Mouse (Mus musculus) mouse embryonic stem cell (cell line): Measurements from ENCODE around the gene Csnk2b.

ENCODE experiments used
- in situ Hi-C, 2 experiments: fragments of 300-500 bp; cut with MboI; formaldehyde crosslinking; loops; 1 replicate in 1 of 2; 3 replicates in 1 of 2; pipeline ENCODE4 v1.14.3; 2019 to 2020; ENCODE audit warnings: low sequenced_read_pairs in 2 of 2, low pct_unique_long_range_greater_than_20kb in 1 of 2, mixed read lengths in 1 of 2; ENCODE audit not compliant: unreplicated experiment in 1 of 2

Gene Csnk2b

DNA sequence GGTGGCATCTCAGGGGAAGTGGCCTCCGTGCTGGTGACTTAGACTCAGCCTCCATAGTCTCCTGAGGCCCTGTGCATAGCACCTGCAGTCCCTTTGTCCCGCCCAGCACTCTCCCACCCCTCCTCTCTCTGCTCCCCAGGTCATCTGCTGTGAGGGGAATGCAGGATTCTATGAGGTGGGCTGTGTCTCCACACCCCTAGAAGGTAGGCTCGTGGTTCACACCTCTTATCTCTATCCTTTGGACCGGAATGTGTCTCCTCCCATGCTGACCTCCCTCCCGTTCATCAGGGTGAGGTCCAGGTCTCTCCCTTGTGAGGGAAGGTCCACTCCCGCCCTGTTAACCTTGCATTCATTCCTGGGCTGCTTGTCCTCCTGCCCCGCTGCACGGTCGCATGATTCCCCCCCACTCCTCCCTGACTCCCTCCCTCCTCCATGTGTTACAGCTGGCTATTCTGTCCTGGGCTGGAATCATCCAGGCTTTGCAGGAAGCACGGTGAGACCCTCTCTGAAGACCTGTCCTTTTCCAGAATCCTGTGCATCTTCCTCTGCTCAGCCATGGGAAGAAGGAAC, 21.6 kb downstream of the Csnk2b start:
- in situ Hi-C loops: no loop called here

GRCm38 (mm10) chr17:35097164-35097655, 24.6 kb downstream of the Csnk2b start:
- in situ Hi-C loops: no loop called here

DNA sequence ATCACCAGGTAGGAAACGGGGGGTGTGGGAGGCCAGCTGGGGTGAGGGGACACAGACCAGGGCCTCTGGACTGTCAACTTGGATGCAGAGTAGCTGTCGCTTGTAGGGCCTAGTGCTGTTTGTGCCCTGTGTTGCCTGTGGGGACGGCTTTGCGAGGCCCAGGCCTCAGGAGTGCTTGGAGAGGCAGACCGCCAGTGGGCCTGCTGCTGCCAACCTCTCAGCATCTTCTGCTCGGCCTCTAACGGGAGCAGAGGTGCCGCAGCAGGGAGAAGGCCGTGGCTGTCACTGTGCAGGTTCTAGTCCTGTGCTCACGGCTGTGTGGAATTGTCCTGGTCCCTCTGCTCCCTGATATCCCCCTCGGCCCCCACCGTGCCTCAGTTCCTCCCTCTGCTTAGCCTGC, 25.3 kb downstream of the Csnk2b start:
- in situ Hi-C loops: no loop called here

GRCm38 (mm10) chr17:35094475-35095365, 27.1 kb downstream of the Csnk2b start:
- in situ Hi-C loops: no loop called here

DNA sequence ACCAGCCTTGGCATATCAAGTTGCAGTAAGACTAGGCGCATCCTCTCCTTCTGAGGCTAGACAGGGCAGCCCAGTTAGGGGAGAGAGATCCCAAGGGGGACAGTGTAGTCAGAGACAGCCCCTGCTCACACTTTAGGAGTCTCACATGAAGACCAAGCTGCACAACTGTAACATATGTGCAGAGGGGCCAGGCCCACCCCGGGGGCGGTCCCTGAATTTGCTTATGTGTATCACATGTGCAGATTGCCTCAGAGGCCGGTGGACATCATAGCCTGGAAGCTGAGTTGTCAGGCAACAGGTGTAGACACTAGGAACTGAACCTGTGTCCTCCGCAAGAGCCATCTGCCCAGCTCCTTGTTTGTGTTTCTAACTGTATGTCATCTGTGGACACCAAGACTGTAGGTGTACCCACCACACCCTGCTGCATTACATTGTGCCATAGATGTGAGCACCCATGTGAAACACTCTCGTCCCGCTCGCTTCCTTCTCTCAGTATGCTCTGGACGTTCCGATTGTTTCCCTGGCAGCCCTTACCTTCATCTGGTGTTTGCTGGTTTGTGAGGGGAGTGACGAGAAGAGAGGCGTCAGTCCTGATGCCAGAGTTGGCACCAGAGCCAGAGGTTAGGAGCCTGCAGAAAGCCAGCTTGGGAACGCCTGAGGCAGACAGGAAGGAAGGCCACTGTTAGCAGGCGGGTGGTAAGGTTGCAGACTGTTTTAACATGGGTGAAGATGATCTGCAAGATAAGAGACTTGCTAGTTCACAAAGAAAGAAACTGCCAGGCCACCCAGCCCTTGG, 29.3 kb downstream of the Csnk2b start:
- in situ Hi-C loops: no loop called here

DNA sequence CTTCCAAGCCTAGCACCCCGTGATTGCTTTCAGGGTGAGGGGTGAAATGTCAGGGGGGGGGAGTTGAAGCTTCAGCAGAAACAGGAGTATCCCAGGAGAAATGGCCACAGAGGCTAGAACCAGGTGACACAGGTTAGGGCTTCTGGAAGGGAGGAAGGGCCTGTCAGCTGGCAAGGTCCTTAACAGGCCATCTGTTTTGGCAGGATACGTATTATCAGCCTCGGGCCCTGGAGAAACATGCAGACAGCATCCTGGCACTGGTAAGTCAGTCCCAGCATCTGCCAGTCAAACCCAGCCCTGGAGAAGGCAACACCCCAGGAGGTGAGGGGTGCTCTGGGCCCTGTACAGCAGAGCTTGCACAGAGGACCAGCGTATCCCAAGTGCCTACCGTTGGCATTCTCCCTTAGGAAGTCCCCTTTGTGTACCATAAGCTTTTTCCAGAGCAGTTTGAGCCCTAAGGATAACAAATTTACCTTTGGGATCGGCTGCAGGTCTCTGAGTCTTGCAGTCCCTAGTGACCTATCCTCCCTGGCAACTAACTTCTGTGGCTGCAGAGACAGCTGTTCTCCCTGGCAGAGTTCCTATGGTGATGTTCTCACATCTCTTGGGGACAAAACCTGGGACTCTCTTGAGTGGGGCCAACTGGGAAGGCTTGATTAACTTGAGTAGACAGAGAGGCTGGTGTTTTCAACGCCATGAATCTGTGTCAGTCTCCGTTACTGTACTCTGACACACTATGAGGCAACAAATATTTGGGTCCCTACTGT, 31.5 kb downstream of the Csnk2b start:
- in situ Hi-C loops: no loop called here

DNA sequence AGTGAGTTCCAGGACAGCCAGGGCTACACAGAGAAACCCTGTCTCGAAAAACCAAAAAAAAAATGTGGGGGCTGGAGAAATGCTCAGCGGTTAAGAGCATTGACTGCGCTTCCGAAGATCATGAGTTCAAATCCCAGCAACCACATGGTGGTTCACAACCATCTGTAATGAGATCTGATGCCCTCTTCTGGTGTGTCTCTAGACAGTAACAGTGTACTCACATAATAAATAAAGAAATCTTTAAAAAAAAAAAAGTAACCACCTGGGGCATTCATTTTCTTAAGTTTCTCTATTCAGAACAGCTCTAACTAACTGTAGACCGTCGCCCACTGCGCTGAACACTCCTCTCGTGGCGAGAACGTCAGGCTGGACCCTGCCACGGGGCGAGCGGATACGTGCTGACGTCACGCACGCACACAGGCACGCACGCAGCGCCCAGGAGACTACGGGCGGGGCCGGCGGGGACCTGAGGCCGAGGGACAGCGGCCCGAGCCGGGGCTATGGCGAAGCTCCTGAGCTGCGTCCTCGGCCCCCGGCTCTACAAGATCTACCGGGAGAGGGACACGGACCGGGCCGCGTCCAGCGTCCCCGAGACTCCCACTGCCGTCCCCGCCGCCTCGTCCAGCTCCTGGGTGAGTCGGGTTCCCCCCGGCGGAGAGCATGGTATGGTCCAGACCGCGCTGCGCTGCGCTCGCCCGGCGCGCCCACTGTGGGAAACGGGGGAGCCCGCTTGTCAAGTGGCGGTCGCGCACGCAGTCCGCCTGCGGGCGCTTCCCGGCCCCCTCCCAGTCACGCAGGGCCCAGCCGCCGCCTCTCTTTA, 32.8 kb downstream of the Csnk2b start, which contains the start of gene Abhd16a:
Gene Abhd16a (plus strand): TSS at position 439 of the 820 bp plus-strand sequence.
- in situ Hi-C loops: no loop called here

DNA sequence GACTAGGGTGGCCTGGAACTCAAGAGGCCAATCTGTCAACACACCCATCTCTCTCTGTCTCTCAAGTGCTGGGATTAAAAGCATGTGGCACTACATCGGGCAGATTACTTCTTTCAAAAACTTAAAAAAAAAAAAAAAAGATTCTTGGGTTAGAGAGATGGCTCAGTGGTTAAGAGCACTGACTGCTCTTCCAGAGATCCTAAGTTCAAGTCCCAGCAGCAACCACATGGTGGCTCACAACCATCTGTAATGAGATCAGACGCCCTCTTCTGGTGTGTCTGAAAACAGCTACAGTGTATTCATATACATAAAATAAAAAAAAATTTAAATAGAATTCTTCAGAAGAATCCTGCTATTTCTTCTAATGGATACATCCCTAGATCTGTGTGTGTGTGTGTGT, 33.7 kb downstream of the Csnk2b start:
- in situ Hi-C loops: no loop called here

- in situ Hi-C loops: no loop called here
Measured at GRCm38 (mm10) chr17:35085208-35085865, 36.5 kb downstream of the Csnk2b start, which contains the start of gene Ly6g6f. Gene Ly6g6f (minus strand): TSS chr17:35085610.

DNA sequence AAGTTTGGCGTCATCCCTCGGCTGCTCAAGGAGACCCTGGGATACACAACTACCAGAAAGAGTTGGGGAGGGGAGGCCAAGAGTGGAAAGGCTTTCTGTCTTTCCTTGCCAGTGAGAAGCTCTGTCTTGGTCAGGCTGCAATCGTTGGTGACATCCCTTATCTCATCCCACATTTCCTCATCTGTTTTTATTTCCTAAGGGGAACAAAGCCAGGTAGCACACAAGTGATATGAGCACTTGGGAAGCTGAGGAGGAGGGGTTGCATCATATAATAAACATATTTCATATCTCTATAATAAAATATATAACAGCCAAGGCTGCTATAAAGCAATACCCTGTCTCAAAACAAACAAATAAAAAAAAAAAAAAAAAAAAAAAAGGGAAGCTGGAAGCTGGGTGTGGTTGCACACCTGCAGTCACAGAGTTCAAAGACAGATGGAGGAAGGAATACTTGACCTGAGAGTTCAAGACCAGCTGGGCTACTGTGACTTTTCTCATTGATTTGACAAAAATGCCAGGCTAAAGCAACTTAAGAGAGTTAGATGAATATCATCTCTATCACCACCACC, 37.8 kb downstream of the Csnk2b start:
- in situ Hi-C loops: no loop called here

DNA sequence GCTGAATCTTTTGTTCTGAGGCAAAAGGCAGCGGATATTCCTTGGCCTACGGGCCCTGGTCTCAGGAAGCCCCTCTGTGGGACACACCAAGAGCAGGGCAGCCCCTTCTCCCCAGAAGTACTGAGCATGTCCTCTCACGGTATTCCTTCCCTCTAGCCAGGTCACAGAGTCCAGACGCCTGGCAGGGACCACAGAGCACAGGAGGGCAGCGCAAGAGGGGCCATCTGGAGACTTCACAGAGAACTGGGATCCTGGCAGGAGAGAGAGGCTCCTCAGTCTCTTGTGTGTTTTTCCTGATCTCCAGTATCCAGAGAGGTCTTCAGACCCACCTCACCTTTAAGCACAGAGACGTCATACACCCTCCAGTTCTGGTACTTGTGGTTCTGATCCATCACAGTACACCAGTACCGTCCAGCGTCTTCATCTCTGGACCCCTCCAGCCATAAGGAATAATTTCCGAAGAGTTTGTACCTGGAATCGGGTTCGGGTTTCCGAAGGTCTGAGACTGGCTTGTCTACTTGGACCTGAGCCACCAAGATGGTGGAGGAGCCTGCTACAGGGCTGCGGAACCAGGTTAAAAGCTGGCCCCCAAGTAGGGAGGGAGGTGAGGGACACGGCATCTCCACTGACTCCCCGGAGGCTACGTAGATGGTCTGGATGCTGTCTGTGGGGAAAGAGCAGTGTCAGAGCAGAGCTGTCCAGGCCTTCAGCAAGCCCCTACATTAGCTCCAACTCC, 38.8 kb downstream of the Csnk2b start:
- in situ Hi-C loops: no loop called here

DNA sequence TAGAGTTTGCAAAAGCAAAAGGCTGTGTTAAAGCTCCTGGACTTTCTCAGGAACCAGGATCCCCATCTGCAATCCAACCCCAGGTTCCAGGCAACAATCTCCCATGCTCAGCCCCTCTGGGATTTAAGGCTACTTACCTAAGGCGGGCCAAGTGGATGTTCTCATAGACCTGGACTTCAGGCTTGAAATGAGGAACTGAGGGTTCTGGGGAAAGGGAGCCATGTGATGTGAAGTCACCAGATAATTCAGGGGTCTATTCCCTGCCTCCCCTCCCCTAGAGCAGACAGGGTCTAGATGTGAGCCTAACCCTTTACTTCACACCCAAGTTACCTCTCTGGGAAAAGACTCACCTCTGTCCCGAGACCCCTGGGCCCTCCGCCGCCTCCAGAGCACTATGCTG, 41.1 kb downstream of the Csnk2b start:
- in situ Hi-C loops: no loop called here

GRCm38 (mm10) chr17:35080248-35080647, 41.6 kb downstream of the Csnk2b start:
- in situ Hi-C loops: no loop called here

DNA sequence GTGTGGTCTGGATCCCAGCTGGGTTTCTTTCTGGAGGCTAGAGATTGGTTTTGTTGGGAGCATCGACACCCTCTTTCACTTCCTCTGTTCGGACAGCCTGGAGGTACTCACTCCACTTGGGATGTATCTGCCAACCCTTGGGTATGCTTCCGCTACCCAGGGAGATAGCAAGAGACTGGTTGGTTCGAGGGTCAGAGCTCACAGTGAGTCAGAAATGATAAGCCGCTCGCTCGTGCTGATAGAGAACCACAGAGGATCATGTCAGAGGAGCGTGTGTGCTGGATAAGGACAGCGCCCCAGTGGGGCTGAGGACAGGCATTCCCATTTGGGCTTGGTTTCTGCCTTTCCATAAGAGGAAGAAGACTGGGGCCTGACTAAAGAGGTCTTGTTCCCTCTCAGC, 42.1 kb downstream of the Csnk2b start:
- in situ Hi-C loops: no loop called here

GRCm38 (mm10) chr17:35077786-35078233, 44.0 kb downstream of the Csnk2b start, which contains the start of gene Ly6g6d:
Gene Ly6g6d (minus strand): TSS chr17:35078065.
- in situ Hi-C loops: no loop called here

- in situ Hi-C loops: no loop called here
Measured at GRCm38 (mm10) chr17:35077285-35077684, 44.6 kb downstream of the Csnk2b start.
